Mouse (Mus musculus) CH12.LX (cell line): ENCODE data around the gene Actl6a.

Experiments used
- CHD2 ChIP-seq: IDR thresholded peaks from 2 replicates; pipeline ENCODE4 v1.6.1; 2011; ENCODE audit warnings: low read length, improper control_type of control experiment
- CTCF ChIP-seq, 2 experiments: IDR thresholded peaks in 1 of 2; conservative IDR thresholded peaks in 1 of 2; 2 replicates each; pipeline ENCODE4 v1.5.1; 2011 to 2012; ENCODE audit warnings: low read depth in 2 of 2, low read length in 2 of 2, improper control_type of control experiment in 1 of 2, inconsistent platforms in 1 of 2, mild to moderate bottlenecking in 1 of 2, moderate library complexity in 1 of 2
- ELF1 ChIP-seq: IDR thresholded peaks from 2 replicates; pipeline ENCODE4 v1.6.1; 2014; ENCODE audit warnings: low read depth, mild to moderate bottlenecking, inconsistent platforms, low read length, improper control_type of control experiment
- EP300 ChIP-seq: IDR thresholded peaks from 2 replicates; pipeline ENCODE4 v1.6.1; 2011; ENCODE audit warnings: low read length, improper control_type of control experiment
- GABPA ChIP-seq: IDR thresholded peaks from 2 replicates; pipeline ENCODE4 v1.6.1; 2012; ENCODE audit warnings: low read depth, low read length, improper control_type of control experiment, inconsistent platforms; ENCODE audit not compliant: insufficient replicate concordance
- MAFK ChIP-seq: IDR thresholded peaks from 2 replicates; pipeline ENCODE4 v1.6.1; 2011; ENCODE audit warnings: low read length, improper control_type of control experiment; ENCODE audit not compliant: insufficient replicate concordance
- MAZ ChIP-seq: IDR thresholded peaks from 2 replicates; pipeline ENCODE4 v1.6.1; 2012; ENCODE audit warnings: low read depth, mild to moderate bottlenecking, inconsistent platforms, low read length, improper control_type of control experiment, moderate library complexity
- MYC ChIP-seq: IDR thresholded peaks from 2 replicates; pipeline ENCODE4 v1.6.1; 2011; ENCODE audit warnings: low read depth, mild to moderate bottlenecking, improper control_type of control experiment, low read length
- POLR2A ChIP-seq: IDR thresholded peaks from 2 replicates; pipeline ENCODE4 v1.6.1; 2011; ENCODE audit warnings: low read depth, mild to moderate bottlenecking, improper control_type of control experiment, low read length
- TCF12 ChIP-seq: IDR thresholded peaks from 2 replicates; pipeline ENCODE4 v1.6.1; 2014; ENCODE audit warnings: low read depth, mild to moderate bottlenecking, inconsistent platforms, low read length, improper control_type of control experiment
- ZC3H11A ChIP-seq: IDR thresholded peaks from 2 replicates; pipeline ENCODE4 v1.6.1; 2012; ENCODE audit warnings: low read depth, mild to moderate bottlenecking, inconsistent platforms, low read length, improper control_type of control experiment
- ZNF384 ChIP-seq: IDR thresholded peaks from 2 replicates; pipeline ENCODE4 v1.6.1; 2012; ENCODE audit warnings: low read depth, low read length, improper control_type of control experiment, inconsistent platforms

GRCm38 (mm10) chr3:32727861-32728260 lies 21.8 kb downstream of the Actl6a start:
- no peak for TF ChIP-seq ZNF384
- no peak for TF ChIP-seq CTCF (conservative IDR thresholded peaks at IDR 0.05 in 1 of 2, IDR thresholded peaks at IDR 0.05 in 1 of 2; ENCODE audit: low read depth in 2 of 2, low read length in 2 of 2)
- TF ChIP-seq MAZ, result no peak
- no peak for TF ChIP-seq MYC
- no peak for TF ChIP-seq TCF12
- no peak for TF ChIP-seq MAFK
- TF ChIP-seq POLR2A, result no peak
- TF ChIP-seq ZC3H11A, result no peak
- no peak for TF ChIP-seq CHD2
- TF ChIP-seq ELF1, result no peak
- no peak for TF ChIP-seq GABPA
- TF ChIP-seq EP300, result no peak
